Mouse (Mus musculus): Measurements from ENCODE around the gene Vgll4. TPM values are rescaled to one million over a fixed set of nuclear protein-coding genes. Genes with fewer than 3 reads are reported as not detected.

The Vgll4 gene
- polyA plus RNA-seq, 2 experiments: 4.6 to 5.5 TPM

GRCm38 (mm10) chr6:115004636-115005035 is 34.8 kb upstream of the Vgll4 start:
- no peak for ATAC-seq (ENCODE audit: insufficient read depth)

DNA sequence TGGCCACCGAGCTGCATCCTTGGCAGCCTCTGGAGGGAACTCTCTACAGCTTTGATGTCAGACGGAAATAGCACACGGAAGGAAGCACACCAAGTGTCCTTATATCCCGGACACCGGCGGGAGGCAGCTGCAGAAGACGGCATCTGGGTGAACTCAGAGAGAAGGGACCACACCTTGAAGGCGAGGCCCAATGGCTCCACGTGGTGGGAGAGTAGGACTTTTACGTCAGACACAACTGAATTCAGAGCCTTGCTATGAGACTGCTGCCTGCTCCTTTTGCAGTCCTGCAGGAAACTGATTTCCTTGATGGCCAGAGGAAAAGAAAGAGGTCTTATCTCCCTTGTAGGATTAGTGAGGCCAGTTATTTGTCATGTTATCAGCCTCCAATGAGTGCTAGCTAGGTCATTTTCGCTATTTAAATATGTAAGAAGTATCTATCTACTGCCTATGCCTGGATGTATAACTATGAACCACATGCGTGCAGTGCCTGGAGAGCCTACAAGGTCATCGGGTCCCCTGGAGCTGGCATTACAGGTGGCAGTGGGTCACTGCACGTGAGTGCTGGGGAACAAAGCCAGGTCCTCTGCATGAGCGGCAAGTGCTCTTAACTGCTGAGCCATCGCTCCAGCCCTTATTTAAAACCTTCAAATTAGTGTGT is 28.7 kb upstream of the Vgll4 start:
- WGBS (ENCODE audit: insufficient replicate concordance): 58% methylated on average over 16 of the region's 16 CpGs
- no peak for DNase-seq (ENCODE audit: low read depth in 3 of 3, low spot score in 3 of 3)
- Histone ChIP-seq H3K27me3 (ENCODE audit: control insufficient read depth, insufficient read depth, low read length) (no peaks in the 10 kb centered on the region), H3K9me3 (ENCODE audit: control insufficient read depth, low read length) (no peaks in the 10 kb centered on the region), H3K27ac (no peak overlapping the region), H3K4me3 (ENCODE audit: insufficient read depth in 1 of 2, low read depth in 2 of 2, low read length in 2 of 2) (no peak overlapping the region), H3K36me3 (replicated peaks; ENCODE audit: control insufficient read depth, insufficient read depth, low read depth) (no peaks in the 10 kb centered on the region), H3K4me2 (ENCODE audit: low read depth) (no peak overlapping the region), H3K9ac (replicated peaks) (no peak overlapping the region), H3K4me1 (replicated peaks; ENCODE audit: control insufficient read depth in 2 of 2, insufficient read depth in 2 of 2, low read length in 1 of 2) (no peaks in the 10 kb centered on the region)
- TF ChIP-seq EP300 (IDR thresholded peaks at IDR 0.05; ENCODE audit: low read depth): no peak
- no peak for TF ChIP-seq CTCF (IDR thresholded peaks at IDR 0.05; ENCODE audit: low read depth)
- ATAC-seq (ENCODE audit: insufficient read depth): no peak

More at GRCm38 (mm10) chr6:115004636-115005035, 34.8 kb upstream of the Vgll4 start:
- H3K9me3 ChIP-seq (ENCODE audit: control insufficient read depth, low read length): no peaks in the 10 kb centered on the region
- no peak overlapping the region for H3K27ac ChIP-seq
- WGBS (ENCODE audit: insufficient replicate concordance): 81% methylated on average over 8 of the region's 8 CpGs
- no peak overlapping the region for H3K9ac ChIP-seq (replicated peaks)
- no peak overlapping the region for H3K4me3 ChIP-seq (ENCODE audit: insufficient read depth in 1 of 2, low read depth in 2 of 2, low read length in 2 of 2)
- no peaks in the 10 kb centered on the region for H3K27me3 ChIP-seq (ENCODE audit: control insufficient read depth, insufficient read depth, low read length)
- no peaks in the 10 kb centered on the region for H3K36me3 ChIP-seq (replicated peaks; ENCODE audit: control insufficient read depth, insufficient read depth, low read depth)
- no peaks in the 10 kb centered on the region for H3K4me1 ChIP-seq (replicated peaks; ENCODE audit: control insufficient read depth in 2 of 2, insufficient read depth in 2 of 2, low read length in 1 of 2)
- TF ChIP-seq EP300 (IDR thresholded peaks at IDR 0.05; ENCODE audit: low read depth) (no peak), CTCF (IDR thresholded peaks at IDR 0.05; ENCODE audit: low read depth) (no peak)
- H3K4me2 ChIP-seq (ENCODE audit: low read depth): no peak overlapping the region
- DNase-seq (ENCODE audit: low read depth in 3 of 3, low spot score in 3 of 3): no peak

GRCm38 (mm10) chr6:114997471-114997870 is 27.7 kb upstream of the Vgll4 start:
- no peak overlapping the region for H3K4me2 ChIP-seq (ENCODE audit: low read depth)
- H3K27me3 ChIP-seq (ENCODE audit: control insufficient read depth, insufficient read depth, low read length): no peaks in the 10 kb centered on the region
- no peaks in the 10 kb centered on the region for H3K9me3 ChIP-seq (ENCODE audit: control insufficient read depth, low read length)
- TF ChIP-seq EP300 (IDR thresholded peaks at IDR 0.05; ENCODE audit: low read depth) (no peak), CTCF (IDR thresholded peaks at IDR 0.05; ENCODE audit: low read depth) (no peak)
- no peak overlapping the region for H3K9ac ChIP-seq (replicated peaks)
- WGBS (ENCODE audit: insufficient replicate concordance): 64% methylated on average over 5 of the region's 5 CpGs
- DNase-seq (ENCODE audit: low read depth in 3 of 3, low spot score in 3 of 3) (no peak), ATAC-seq (ENCODE audit: insufficient read depth) (no peak)
- H3K4me1 ChIP-seq (replicated peaks; ENCODE audit: control insufficient read depth in 2 of 2, insufficient read depth in 2 of 2, low read length in 1 of 2): no peaks in the 10 kb centered on the region
- H3K4me3 ChIP-seq (ENCODE audit: insufficient read depth in 1 of 2, low read depth in 2 of 2, low read length in 2 of 2): no peak overlapping the region
- no peak overlapping the region for H3K27ac ChIP-seq
- no peaks in the 10 kb centered on the region for H3K36me3 ChIP-seq (replicated peaks; ENCODE audit: control insufficient read depth, insufficient read depth, low read depth)

- no peak overlapping the region for H3K4me2 ChIP-seq (ENCODE audit: low read depth)
- H3K9me3 ChIP-seq (ENCODE audit: control insufficient read depth, low read length): no peaks in the 10 kb centered on the region
- H3K4me3 ChIP-seq (ENCODE audit: insufficient read depth in 1 of 2, low read depth in 2 of 2, low read length in 2 of 2): no peak overlapping the region
- H3K9ac ChIP-seq (replicated peaks): no peak overlapping the region
- no peaks in the 10 kb centered on the region for H3K36me3 ChIP-seq (replicated peaks; ENCODE audit: control insufficient read depth, insufficient read depth, low read depth)
- 70% methylated on average over 5 of the region's 5 CpGs for WGBS (ENCODE audit: insufficient replicate concordance)
- no peaks in the 10 kb centered on the region for H3K4me1 ChIP-seq (replicated peaks; ENCODE audit: control insufficient read depth in 2 of 2, insufficient read depth in 2 of 2, low read length in 1 of 2)
- no peaks in the 10 kb centered on the region for H3K27me3 ChIP-seq (ENCODE audit: control insufficient read depth, insufficient read depth, low read length)
- H3K27ac ChIP-seq: no peak overlapping the region
- ATAC-seq (ENCODE audit: insufficient read depth) (no peak), DNase-seq (ENCODE audit: low read depth in 3 of 3, low spot score in 3 of 3) (no peak)
- TF ChIP-seq CTCF (IDR thresholded peaks at IDR 0.05; ENCODE audit: low read depth) (no peak), EP300 (IDR thresholded peaks at IDR 0.05; ENCODE audit: low read depth) (no peak)
Measured at GRCm38 (mm10) chr6:114996910-114997309, 27.1 kb upstream of the Vgll4 start.

DNA sequence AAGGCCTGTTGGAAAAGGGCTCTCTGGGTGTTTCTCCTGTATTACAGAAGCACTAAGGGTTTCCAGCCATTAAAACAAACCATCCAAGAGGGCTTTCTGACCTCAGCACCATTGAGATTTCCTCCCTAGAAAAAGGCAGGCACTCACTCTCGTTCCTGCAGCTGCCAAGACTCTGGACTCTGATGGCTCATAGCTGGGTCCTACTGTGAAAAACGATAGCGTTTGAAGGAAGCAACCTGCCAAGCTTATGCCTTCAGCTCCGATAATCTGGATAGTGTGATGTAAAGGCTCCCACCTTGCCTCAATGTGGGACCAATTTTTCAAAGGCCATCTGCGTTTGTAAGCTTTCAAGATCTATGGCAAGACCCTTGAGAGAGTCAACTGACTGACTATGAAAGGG is 24.3 kb upstream of the Vgll4 start:
- ATAC-seq (ENCODE audit: insufficient read depth): no peak
- H3K4me2 ChIP-seq (ENCODE audit: low read depth): no peak overlapping the region
- no peak overlapping the region for H3K4me3 ChIP-seq (ENCODE audit: insufficient read depth in 1 of 2, low read depth in 2 of 2, low read length in 2 of 2)
- TF ChIP-seq EP300 (IDR thresholded peaks at IDR 0.05; ENCODE audit: low read depth) (no peak), CTCF (IDR thresholded peaks at IDR 0.05; ENCODE audit: low read depth) (no peak)
- no peak overlapping the region for H3K27ac ChIP-seq
- H3K4me1 ChIP-seq (replicated peaks; ENCODE audit: control insufficient read depth in 2 of 2, insufficient read depth in 2 of 2, low read length in 1 of 2): no peaks in the 10 kb centered on the region
- no peaks in the 10 kb centered on the region for H3K36me3 ChIP-seq (replicated peaks; ENCODE audit: control insufficient read depth, insufficient read depth, low read depth)
- H3K27me3 ChIP-seq (ENCODE audit: control insufficient read depth, insufficient read depth, low read length): no peaks in the 10 kb centered on the region
- no peak overlapping the region for H3K9ac ChIP-seq (replicated peaks)
- no peaks in the 10 kb centered on the region for H3K9me3 ChIP-seq (ENCODE audit: control insufficient read depth, low read length)
- WGBS (ENCODE audit: insufficient replicate concordance): 67% methylated on average over 5 of the region's 5 CpGs
- no peak for DNase-seq (ENCODE audit: low read depth in 3 of 3, low spot score in 3 of 3)

Measured in liver, embryonic 14.5 days (tissue).